Mouse (Mus musculus) ES-CJ7 (cell line): ENCODE measurements at regions not wholly inside any gene's neighbourhood (a gene's known extent, or its start where the extent isn't known, plus 50 kb on each side); places are given as distances from the start of the nearest gene placed in this dataset.
A peak's percentile ranks its signal among the peaks of the same experiment; 100 is the strongest.

Source experiments
- DNase-seq: peaks from one replicate; pipeline ENCODE4 v3.0.0; 2011; ENCODE audit warnings: low read depth, low spot score

- no peak for DNase-seq
Measured at GRCm38 (mm10) chr1:38739018-38739417, 74.3 kb upstream of the Aff3 start.

DNA sequence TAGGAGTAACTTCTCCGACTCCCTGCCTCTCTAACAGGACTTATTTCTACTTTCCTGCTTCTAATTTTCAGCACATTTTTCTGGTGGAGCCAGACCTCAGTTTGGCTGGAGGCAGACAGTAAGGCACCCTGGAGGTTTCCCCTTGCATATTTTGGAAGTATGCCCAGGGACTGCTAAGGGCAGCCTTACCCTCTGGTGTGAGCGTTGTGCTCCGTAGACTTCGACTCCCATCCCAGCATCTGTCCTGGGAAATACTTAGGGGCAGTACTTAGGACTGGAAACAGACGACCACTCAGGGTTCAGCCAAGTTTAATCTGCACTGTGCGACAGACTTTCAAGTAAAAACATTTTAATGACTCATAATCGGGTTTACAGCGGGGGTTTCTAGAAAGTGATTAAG lies 71.0 kb upstream of the Aff3 start:
- DNase-seq = no peak

- DNase-seq = no peak
Measured at GRCm38 (mm10) chr1:38733201-38733600, 68.4 kb upstream of the Aff3 start.

GRCm38 (mm10) chr1:38729977-38730782 lies 65.4 kb upstream of the Aff3 start:
- no peak for DNase-seq

- DNase-seq = no peak
Measured at GRCm38 (mm10) chr1:38725805-38726204, 61.0 kb upstream of the Aff3 start.

DNA sequence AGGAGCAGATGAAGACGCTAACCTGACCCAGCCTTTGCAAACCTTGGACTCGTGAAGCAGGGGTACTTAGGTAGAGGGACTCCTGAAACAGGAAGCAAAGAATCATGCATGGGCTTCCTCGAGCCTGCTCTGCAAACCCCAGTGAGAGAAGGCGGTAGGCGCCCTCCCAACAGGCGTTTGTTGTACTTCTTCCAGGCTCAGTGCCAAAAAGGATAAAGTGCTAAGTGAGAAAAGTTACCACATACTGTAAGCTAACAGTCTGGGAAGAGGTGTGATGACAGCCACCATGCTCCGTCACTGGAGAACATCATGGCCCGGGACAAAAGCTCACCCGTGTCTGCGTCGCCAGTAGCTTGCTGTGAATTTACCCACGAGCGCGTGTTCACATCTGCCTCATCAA lies 59.9 kb upstream of the Aff3 start:
- DNase-seq = no peak

GRCm38 (mm10) chr1:38722155-38722554 lies 57.4 kb upstream of the Aff3 start:
- no peak for DNase-seq

- DNase-seq = peak; percentile 11
Measured at GRCm38 (mm10) chr1:38720287-38720686, 55.5 kb upstream of the Aff3 start.

- no peak for DNase-seq
Measured at GRCm38 (mm10) chr1:38715621-38716020, 50.9 kb upstream of the Aff3 start.
